Mouse (Mus musculus) embryonic facial prominence, embryonic 11.5 days (tissue): ENCODE measurements around the gene 1700080E11Rik. TPM values are rescaled to one million over a fixed set of nuclear protein-coding genes. Genes with fewer than 3 reads are reported as not detected.

Experiments
- ATAC-seq: fragments of 200-750 bp; cut with Nextera tagmentation; replicated peaks from 2 replicates; pipeline ENCODE4 v1.8.0; 2017; ENCODE audit warnings: low read depth; ENCODE audit not compliant: insufficient number of reproducible peaks, low FRiP score, low TSS enrichment
- DNase-seq: peaks from one replicate; pipeline ENCODE4 v3.0.0-alpha.2; 2015; ENCODE audit warnings: low spot score
- H3K27ac ChIP-seq: fragments of 300-500 bp; sonication (generic); replicated peaks from 2 replicates; pipeline ENCODE4 v1.5.1; 2014; ENCODE audit warnings: mild to moderate bottlenecking, low read depth, low read length, control low read depth
- H3K27me3 ChIP-seq: fragments of 300-500 bp; sonication (generic); 2 replicates; pipeline ENCODE4 v1.6.1; 2014; ENCODE audit warnings: mild to moderate bottlenecking, low read length, moderate library complexity, mixed read lengths; ENCODE audit not compliant: control insufficient read depth, insufficient read depth
- H3K36me3 ChIP-seq: fragments of 300-500 bp; sonication (generic); replicated peaks from 2 replicates; pipeline ENCODE4 v1.6.1; 2014; ENCODE audit warnings: low read depth, mild to moderate bottlenecking, low read length, moderate library complexity, mixed read lengths; ENCODE audit not compliant: control insufficient read depth, insufficient read depth
- H3K4me1 ChIP-seq: fragments of 300-500 bp; sonication (generic); 2 replicates; pipeline ENCODE4 v1.6.1; 2014; ENCODE audit warnings: low read length, mixed read lengths; ENCODE audit not compliant: control insufficient read depth, insufficient read depth
- H3K4me2 ChIP-seq: fragments of 300-500 bp; sonication (generic); 2 replicates; pipeline ENCODE4 v1.6.1; 2014; ENCODE audit warnings: low read depth, mild to moderate bottlenecking, control low read depth, low read length, moderate library complexity
- H3K4me3 ChIP-seq: fragments of 300-500 bp; sonication (generic); 2 replicates; pipeline ENCODE4 v1.5.1; 2014; ENCODE audit warnings: low read depth, low read length, control low read depth
- H3K9ac ChIP-seq: fragments of 300-500 bp; sonication (generic); replicated peaks from 2 replicates; pipeline ENCODE4 v1.6.1; 2014; ENCODE audit warnings: mild to moderate bottlenecking, control low read depth, low read length
- H3K9me3 ChIP-seq: fragments of 300-500 bp; sonication (generic); replicated peaks from 2 replicates; pipeline ENCODE4 v1.6.1; 2016; ENCODE audit warnings: mild to moderate bottlenecking, low read length, inconsistent platforms, mixed read lengths; ENCODE audit not compliant: control insufficient read depth
- WGBS: fragments of 180-500 bp; shearing (Covaris S2); extraction: QIAGEN DNeasy Blood & Tissue Kit; methylation state at CpG from one replicate; pipeline ENCODE4 v1.1.7; 2014; 5-methylcytosine and 5-hydroxymethylcytosine counted together
- polyA plus RNA-seq: library from polyadenylated mRNA; unstranded; fragments of >200 nt; fragmentation: Nextera tagmentation; extraction: Ambion mirVana; gene quantifications from 2 replicates; pipeline ENCODE4 v1.2.1, GENCODE M21; 2014

The 1700080E11Rik gene
- polyA plus RNA-seq = not detected in 2 replicates

DNA sequence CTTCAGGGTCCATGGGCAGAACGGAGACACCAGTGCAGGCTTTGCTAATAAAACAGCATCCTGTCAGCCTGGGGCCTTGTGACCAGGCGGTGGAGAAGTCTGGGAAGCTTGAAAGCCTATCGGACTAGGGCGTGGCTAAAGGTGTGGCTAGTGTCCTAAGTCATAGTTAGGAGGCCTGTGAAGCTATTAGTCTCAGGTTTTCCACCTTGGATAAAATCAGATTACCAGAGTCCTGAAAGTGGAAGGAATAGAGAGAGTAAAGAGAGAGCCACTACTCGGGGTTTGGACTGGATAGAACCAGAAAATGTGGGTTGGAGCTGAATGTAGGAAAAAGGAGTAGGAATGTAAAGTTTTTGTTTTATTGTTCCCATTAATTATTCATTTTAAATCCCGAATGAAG lies at the start of gene 1700080E11Rik:
TSS of gene 1700080E11Rik (minus strand) at position 101 of the 400 bp plus-strand sequence.
- Histone ChIP-seq H3K36me3 (no peaks in the 10 kb centered on the region), H3K4me3 (no peak within 1 kb of the TSS), H3K9ac (no peak within 1 kb of the TSS), H3K4me1 (no peaks in the 10 kb centered on the region), H3K27ac (no peak within 1 kb of the TSS), H3K27me3 (no peaks in the 10 kb centered on the region), H3K9me3 (no peaks in the 10 kb centered on the region), H3K4me2 (no peak within 1 kb of the TSS)
- DNase-seq = no peak
- 79% methylated on average over 6 of the region's 6 CpGs for WGBS
- ATAC-seq = no peak; the same call in 1 of the 2 replicates

DNA sequence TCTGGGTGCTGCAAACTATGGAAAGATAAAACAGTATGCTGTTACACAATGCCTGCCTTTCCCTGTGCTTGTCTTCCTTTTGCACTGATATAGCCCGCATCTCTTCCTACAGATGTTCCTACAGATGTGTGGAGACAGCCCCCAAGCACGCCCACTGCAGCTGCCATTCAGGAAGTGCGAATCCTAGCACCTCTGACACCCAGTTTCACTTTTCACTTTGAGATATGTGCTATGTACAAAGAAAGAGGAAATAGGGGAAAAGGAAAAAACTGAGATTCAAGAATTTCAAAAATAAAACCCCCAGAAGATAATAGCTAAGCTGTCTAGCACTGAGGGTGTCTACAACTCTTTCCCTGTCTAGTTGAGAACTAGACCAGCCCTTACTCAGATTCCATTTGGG lies 41.8 kb upstream of the 1700080E11Rik start:
- no peak overlapping the region for H3K9ac ChIP-seq
- ATAC-seq (no peak), DNase-seq (no peak)
- H3K4me1 ChIP-seq = no peaks in the 10 kb centered on the region
- no peak overlapping the region for H3K27ac ChIP-seq
- no peaks in the 10 kb centered on the region for H3K27me3 ChIP-seq
- H3K4me3 ChIP-seq = no peak overlapping the region
- no peaks in the 10 kb centered on the region for H3K9me3 ChIP-seq
- 82% methylated on average over 3 of the region's 3 CpGs for WGBS
- no peaks in the 10 kb centered on the region for H3K36me3 ChIP-seq
- H3K4me2 ChIP-seq = no peak overlapping the region

DNA sequence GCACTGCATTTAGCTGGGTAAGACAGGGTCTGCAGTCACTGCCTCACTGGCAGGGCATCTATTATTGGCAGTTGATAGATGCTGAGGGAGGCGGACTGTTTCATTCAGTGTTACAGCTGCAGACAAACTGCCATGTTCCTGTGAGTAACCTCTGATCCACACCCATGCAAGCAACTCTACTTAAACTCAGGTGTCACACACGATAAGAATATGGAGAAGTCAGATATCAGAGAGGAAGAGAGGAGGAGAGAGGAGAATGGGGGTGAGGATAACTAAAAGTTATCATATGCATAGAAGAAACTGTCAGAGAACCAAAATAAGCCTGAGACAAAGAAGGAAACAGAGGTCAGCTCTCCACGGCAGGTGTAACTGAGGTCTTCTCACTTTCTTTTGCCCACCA lies 37.5 kb upstream of the 1700080E11Rik start:
- no peak for ATAC-seq

DNA sequence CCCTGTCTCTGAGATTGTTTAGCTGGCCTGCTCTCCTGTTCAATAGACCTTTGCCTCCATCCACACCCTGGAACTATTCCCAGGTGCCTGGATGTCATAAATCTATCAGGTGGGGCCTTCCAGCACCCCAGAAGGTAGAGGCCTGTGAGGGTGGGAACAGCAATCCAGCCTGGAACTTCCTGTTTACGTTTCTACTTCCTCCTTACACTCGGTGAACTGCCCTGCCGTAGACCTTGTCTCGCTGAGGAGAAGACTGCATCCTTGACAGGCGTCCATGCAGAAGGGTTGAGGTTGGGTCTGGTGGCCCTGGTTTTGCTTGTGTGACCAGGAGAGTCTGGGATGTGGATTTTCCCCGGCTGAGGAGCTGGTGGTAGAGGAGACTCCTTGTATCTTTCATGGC lies 5.7 kb downstream of the 1700080E11Rik start:
- no peaks in the 10 kb centered on the region for H3K27me3 ChIP-seq
- no peaks in the 10 kb centered on the region for H3K4me1 ChIP-seq
- DNase-seq (no peak), ATAC-seq (no peak)
- no peak overlapping the region for H3K4me3 ChIP-seq
- H3K9me3 ChIP-seq = no peaks in the 10 kb centered on the region
- no peak overlapping the region for H3K27ac ChIP-seq
- H3K9ac ChIP-seq = no peak overlapping the region
- WGBS = 80% methylated on average over 6 of the region's 6 CpGs
- H3K36me3 ChIP-seq = no peaks in the 10 kb centered on the region
- H3K4me2 ChIP-seq = no peak overlapping the region

More for the DNA sequence above, 37.5 kb upstream of the 1700080E11Rik start:
- no peak overlapping the region for H3K4me3 ChIP-seq
- no peaks in the 10 kb centered on the region for H3K9me3 ChIP-seq
- no peaks in the 10 kb centered on the region for H3K36me3 ChIP-seq
- 84% methylated on average over 3 of the region's 3 CpGs for WGBS
- no peak overlapping the region for H3K27ac ChIP-seq
- no peak for DNase-seq
- H3K27me3 ChIP-seq = no peaks in the 10 kb centered on the region
- no peaks in the 10 kb centered on the region for H3K4me1 ChIP-seq
- H3K9ac ChIP-seq = no peak overlapping the region
- no peak overlapping the region for H3K4me2 ChIP-seq

DNA sequence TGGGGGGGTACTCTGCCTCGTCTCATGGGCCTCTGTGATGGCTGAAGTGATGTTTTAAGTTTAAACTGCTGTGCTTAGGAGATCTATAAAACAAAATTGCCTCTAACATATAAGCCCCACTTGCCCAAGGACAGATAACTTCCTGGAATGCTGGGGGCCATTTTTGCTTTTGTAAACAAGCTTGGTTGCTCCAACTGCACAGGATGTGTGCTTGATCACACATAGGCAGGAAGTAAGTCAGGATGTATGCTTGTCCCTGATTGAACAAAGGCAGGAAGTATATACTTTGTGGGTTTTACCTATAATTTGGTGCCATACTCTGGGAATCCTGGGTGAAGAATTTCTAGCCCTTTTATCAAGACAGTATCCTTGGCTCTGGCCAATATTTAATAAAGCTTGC lies 8.5 kb downstream of the 1700080E11Rik start:
- H3K27ac ChIP-seq = no peak overlapping the region
- H3K9ac ChIP-seq = no peak overlapping the region
- H3K4me3 ChIP-seq = no peak overlapping the region
- no peak for ATAC-seq
- H3K27me3 ChIP-seq = no peaks in the 10 kb centered on the region
- no peak overlapping the region for H3K4me2 ChIP-seq
- WGBS = 38% methylated on average over 1 of the region's 1 CpGs
- DNase-seq = no peak
- no peaks in the 10 kb centered on the region for H3K9me3 ChIP-seq
- no peaks in the 10 kb centered on the region for H3K4me1 ChIP-seq
- no peaks in the 10 kb centered on the region for H3K36me3 ChIP-seq

DNA sequence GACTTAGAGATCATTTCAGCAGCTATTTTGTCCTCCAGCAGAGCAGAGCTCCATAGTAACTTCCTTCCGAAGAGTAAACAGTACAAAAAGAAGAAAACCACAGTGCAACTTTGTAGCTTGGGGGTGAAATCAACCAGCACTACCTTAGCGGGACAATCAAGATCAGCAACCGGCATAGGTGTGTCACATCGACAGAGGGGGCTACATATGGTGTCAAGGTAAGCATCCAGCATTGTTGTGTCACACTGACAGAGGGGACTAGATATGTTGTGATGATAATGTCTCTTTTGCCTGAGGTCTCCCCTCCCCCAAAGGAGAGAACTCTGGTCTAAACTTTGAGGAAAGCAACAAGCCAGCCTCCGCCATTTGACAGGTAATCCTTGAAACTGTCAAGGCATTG lies 10.4 kb downstream of the 1700080E11Rik start:
- Histone ChIP-seq H3K4me1 (0 out of 2 replicates have a peak, but pooled peaks cover 2% of the 10 kb centered on the region), H3K27ac (no peak overlapping the region), H3K9ac (no peak overlapping the region), H3K27me3 (no peaks in the 10 kb centered on the region), H3K4me3 (no peak overlapping the region), H3K9me3 (no peaks in the 10 kb centered on the region), H3K36me3 (no peaks in the 10 kb centered on the region), H3K4me2 (no peak overlapping the region)
- WGBS = 78% methylated on average over 5 of the region's 5 CpGs
- DNase-seq = no peak
- no peak for ATAC-seq

DNA sequence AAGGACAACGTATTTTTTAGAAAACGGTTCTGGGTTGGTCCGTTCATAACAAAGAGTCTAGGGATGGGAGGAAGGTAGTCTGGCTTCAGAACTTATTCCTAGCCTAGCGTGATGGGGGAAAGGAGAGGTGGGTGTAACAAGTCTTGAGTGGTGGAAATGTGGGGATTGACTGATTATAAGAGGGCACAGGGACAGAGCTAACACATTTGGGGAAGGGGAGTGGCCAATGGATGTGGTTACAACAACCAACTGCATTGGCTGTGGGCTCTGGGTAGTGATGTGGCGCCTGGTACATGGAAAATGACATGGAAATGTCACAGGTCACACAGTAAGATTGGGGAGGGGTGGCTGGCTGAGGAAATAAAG lies 12.9 kb downstream of the 1700080E11Rik start:
- no peaks in the 10 kb centered on the region for H3K36me3 ChIP-seq
- H3K4me3 ChIP-seq = peak overlapping the region; percentile 71
- 0 out of 2 replicates have a peak, but pooled peaks cover 2% of the 10 kb centered on the region for H3K4me1 ChIP-seq
- no peak overlapping the region for H3K27ac ChIP-seq
- DNase-seq = no peak
- peak; percentile 45 for ATAC-seq
- H3K4me2 ChIP-seq = peak overlapping the region; percentile 87
- H3K9me3 ChIP-seq = no peaks in the 10 kb centered on the region
- no peaks in the 10 kb centered on the region for H3K27me3 ChIP-seq
- 22% methylated on average over 5 of the region's 5 CpGs for WGBS
- no peak overlapping the region; the same call in 1 of the 2 replicates for H3K9ac ChIP-seq

DNA sequence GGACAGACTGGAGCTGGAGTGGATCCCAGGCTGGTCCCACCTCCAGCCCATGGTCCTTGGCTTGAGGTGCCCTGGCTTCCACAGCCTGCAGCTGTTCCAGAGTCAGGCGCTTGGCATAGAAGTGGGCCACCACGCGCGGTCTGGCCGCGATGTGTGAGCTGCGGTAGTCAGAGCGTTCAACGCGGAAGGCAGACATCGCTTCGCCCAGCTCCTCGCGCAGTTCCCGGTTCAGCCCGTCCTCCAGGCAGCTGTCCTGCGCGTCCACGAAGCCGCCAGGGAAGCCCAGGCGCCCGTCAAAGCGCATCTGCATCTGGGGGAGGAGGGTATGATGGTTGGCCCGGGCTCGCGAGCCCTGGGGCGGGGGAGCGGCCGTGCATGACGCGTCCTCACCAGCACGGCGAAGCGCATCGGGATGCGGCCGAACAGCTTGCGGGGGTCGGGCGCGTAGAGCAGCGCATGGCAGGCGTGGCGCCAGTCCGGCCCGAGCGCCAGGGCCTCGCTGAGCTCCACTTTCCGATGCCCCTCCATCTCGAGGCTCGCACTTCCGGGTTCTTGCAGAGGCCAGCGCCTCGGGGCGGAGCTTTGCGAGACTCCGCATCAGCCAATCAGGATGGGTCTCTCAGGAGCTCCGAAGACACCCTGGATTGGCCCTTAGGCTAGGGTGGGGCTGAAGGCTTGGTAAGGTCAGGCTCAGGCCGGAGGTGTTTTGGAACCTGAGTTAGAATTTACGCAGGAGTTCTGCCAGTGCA lies 13.5 kb downstream of the 1700080E11Rik start, which contains the start of gene Nudt16:
TSS of gene Nudt16 (minus strand) at position 572 of the 749 bp plus-strand sequence.
- Histone ChIP-seq H3K36me3 (no peaks in the 10 kb centered on the region), H3K27me3 (no peaks in the 10 kb centered on the region), H3K4me3 (peak within 1 kb of the TSS; percentile 71), H3K4me1 (0 out of 2 replicates have a peak, but pooled peaks cover 2% of the 10 kb centered on the region), H3K4me2 (peak within 1 kb of the TSS; percentile 87), H3K9me3 (no peaks in the 10 kb centered on the region), H3K27ac (no peak within 1 kb of the TSS), H3K9ac (peak within 1 kb of the TSS; percentile 75)
- ATAC-seq = peak; percentile 95
- WGBS = under 1% methylated on average over 54 of the region's 60 CpGs
- peak; percentile 93 for DNase-seq
